Mouse (Mus musculus) ovary, postnatal 36 days (tissue): ENCODE results near the gene Cacna2d3.

ENCODE experiments used
- DNase-seq: peaks from one replicate; pipeline ENCODE4 v3.0.0; 2022; ENCODE audit warnings: low spot score, mixed read lengths

Cacna2d3 gene

GRCm38 (mm10) chr14:29639266-29639665, 82.4 kb downstream of the Cacna2d3 start:
- DNase-seq, result no peak

- DNase-seq, result no peak
Observed at GRCm38 (mm10) chr14:29628213-29628612, 93.5 kb downstream of the Cacna2d3 start.

- DNase-seq, result no peak
Observed at GRCm38 (mm10) chr14:29612436-29612835, 109.2 kb downstream of the Cacna2d3 start.

- DNase-seq, result no peak
Observed at GRCm38 (mm10) chr14:29608761-29609160, 112.9 kb downstream of the Cacna2d3 start.

GRCm38 (mm10) chr14:29599428-29599827, 122.2 kb downstream of the Cacna2d3 start:
- no peak for DNase-seq

- DNase-seq, result no peak
Observed at GRCm38 (mm10) chr14:29592896-29593295, 128.8 kb downstream of the Cacna2d3 start.

GRCm38 (mm10) chr14:29589628-29590027, 132.0 kb downstream of the Cacna2d3 start:
- no peak for DNase-seq

- no peak for DNase-seq
Observed at GRCm38 (mm10) chr14:29581961-29582360, 139.7 kb downstream of the Cacna2d3 start.

GRCm38 (mm10) chr14:29577786-29578185, 143.9 kb downstream of the Cacna2d3 start:
- no peak for DNase-seq

- no peak for DNase-seq
Observed at GRCm38 (mm10) chr14:29575551-29575950, 146.1 kb downstream of the Cacna2d3 start.

- DNase-seq, result no peak
Observed at GRCm38 (mm10) chr14:29562704-29563103, 159.0 kb downstream of the Cacna2d3 start.

- no peak for DNase-seq
Observed at GRCm38 (mm10) chr14:29561122-29561834, 160.4 kb downstream of the Cacna2d3 start.

GRCm38 (mm10) chr14:29558440-29558839, 163.2 kb downstream of the Cacna2d3 start:
- no peak for DNase-seq

- DNase-seq, result no peak
Observed at GRCm38 (mm10) chr14:29556152-29556551, 165.5 kb downstream of the Cacna2d3 start.

GRCm38 (mm10) chr14:29552471-29552870, 169.2 kb downstream of the Cacna2d3 start:
- DNase-seq, result no peak

- DNase-seq, result no peak
Observed at GRCm38 (mm10) chr14:29548646-29549045, 173.0 kb downstream of the Cacna2d3 start.

GRCm38 (mm10) chr14:29530516-29530915, 191.1 kb downstream of the Cacna2d3 start:
- DNase-seq, result no peak

GRCm38 (mm10) chr14:29528696-29529095, 193.0 kb downstream of the Cacna2d3 start:
- DNase-seq, result no peak

GRCm38 (mm10) chr14:29519751-29520669, 201.7 kb downstream of the Cacna2d3 start:
- no peak for DNase-seq

- no peak for DNase-seq
Observed at GRCm38 (mm10) chr14:29502667-29503066, 219.0 kb downstream of the Cacna2d3 start.

GRCm38 (mm10) chr14:29498546-29499290, 222.9 kb downstream of the Cacna2d3 start:
- DNase-seq, result no peak

GRCm38 (mm10) chr14:29496552-29496951, 225.1 kb downstream of the Cacna2d3 start:
- no peak for DNase-seq
